Mouse (Mus musculus) midbrain, embryonic 15.5 days (tissue): ENCODE data around the gene Pitpnm3. TPM values are rescaled to one million over a fixed set of nuclear protein-coding genes. Genes with fewer than 3 reads are reported as not detected.
A peak's percentile ranks its signal among the peaks of the same experiment; 100 is the strongest.

ENCODE experiments used
- ATAC-seq: fragments of 200-750 bp; cut with Nextera tagmentation; replicated peaks from 2 replicates; pipeline ENCODE4 v1.8.0; 2017; ENCODE audit warnings: moderate TSS enrichment
- H3K27ac ChIP-seq: fragments of 300-500 bp; sonication (generic); 2 replicates; pipeline ENCODE4 v1.5.1; 2015; ENCODE audit warnings: mild to moderate bottlenecking, inconsistent platforms
- H3K27me3 ChIP-seq: fragments of 300-500 bp; sonication (generic); replicated peaks from 2 replicates; pipeline ENCODE4 v1.6.1; 2015; ENCODE audit warnings: inconsistent platforms
- H3K36me3 ChIP-seq: fragments of 300-500 bp; sonication (generic); replicated peaks from 2 replicates; pipeline ENCODE4 v1.6.1; 2015; ENCODE audit warnings: inconsistent platforms
- H3K4me1 ChIP-seq: fragments of 300-500 bp; sonication (generic); 2 replicates; pipeline ENCODE4 v1.6.1; 2015; ENCODE audit warnings: inconsistent platforms
- H3K4me2 ChIP-seq: fragments of 300-500 bp; sonication (generic); 2 replicates; pipeline ENCODE4 v1.6.1; 2015; ENCODE audit warnings: inconsistent platforms, mild to moderate bottlenecking, moderate library complexity
- H3K4me3 ChIP-seq: fragments of 300-500 bp; sonication (generic); 2 replicates; pipeline ENCODE4 v1.5.1; 2015; ENCODE audit warnings: mild to moderate bottlenecking, inconsistent platforms
- H3K9ac ChIP-seq: fragments of 300-500 bp; sonication (generic); 2 replicates; pipeline ENCODE4 v1.6.1; 2015; ENCODE audit warnings: mild to moderate bottlenecking, inconsistent platforms
- H3K9me3 ChIP-seq: fragments of 300-500 bp; sonication (generic); 2 replicates; pipeline ENCODE4 v1.6.1; 2016; ENCODE audit warnings: inconsistent platforms
- WGBS: fragments of 180-500 bp; shearing (Covaris S2); methylation state at CpG from one replicate; pipeline ENCODE4 v1.1.7; 2015; ENCODE audit warnings: mixed read lengths; 5-methylcytosine and 5-hydroxymethylcytosine counted together
- polyA plus RNA-seq: library from polyadenylated mRNA; unstranded; fragments of >200 nt; fragmentation: Nextera tagmentation; extraction: Ambion mirVana; gene quantifications from 2 replicates; pipeline ENCODE4 v1.2.1, GENCODE M21; 2015

The Pitpnm3 gene
- polyA plus RNA-seq, 1 experiment from 2014 or later, result 5.3 TPM

DNA sequence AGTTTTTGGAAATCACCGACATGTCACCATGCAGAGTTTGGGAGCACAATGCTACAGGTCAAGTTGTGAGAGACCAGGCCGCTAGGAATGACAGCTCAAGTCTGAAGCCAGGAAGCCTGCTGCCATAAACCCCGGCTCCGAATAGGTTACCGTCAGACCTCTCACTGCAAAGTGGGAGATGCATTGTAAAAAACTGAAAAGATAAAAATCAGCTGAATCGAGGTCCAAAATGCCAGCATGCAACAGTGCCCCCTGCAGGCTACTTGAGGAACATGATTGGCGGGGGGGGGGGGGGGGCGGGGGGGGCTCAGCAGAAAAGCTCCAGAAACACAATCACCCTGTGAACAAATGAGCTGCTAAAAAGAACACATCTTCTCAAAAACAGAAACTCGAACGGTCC is 112.0 kb downstream of the Pitpnm3 start:
- no peak overlapping the region for H3K9ac ChIP-seq
- H3K4me3 ChIP-seq, result no peak overlapping the region
- no peak for ATAC-seq
- H3K4me2 ChIP-seq, result no peak overlapping the region
- no peaks in the 10 kb centered on the region for H3K9me3 ChIP-seq
- WGBS, result 27% methylated on average over 10 of the region's 10 CpGs
- 0 out of 2 replicates have a peak overlapping the region, but pooled peaks have one; percentile 4 for H3K27ac ChIP-seq
- H3K4me1 ChIP-seq, result peaks cover 15% of the 10 kb centered on the region
- H3K36me3 ChIP-seq, result no peaks in the 10 kb centered on the region
- H3K27me3 ChIP-seq, result no peaks in the 10 kb centered on the region

DNA sequence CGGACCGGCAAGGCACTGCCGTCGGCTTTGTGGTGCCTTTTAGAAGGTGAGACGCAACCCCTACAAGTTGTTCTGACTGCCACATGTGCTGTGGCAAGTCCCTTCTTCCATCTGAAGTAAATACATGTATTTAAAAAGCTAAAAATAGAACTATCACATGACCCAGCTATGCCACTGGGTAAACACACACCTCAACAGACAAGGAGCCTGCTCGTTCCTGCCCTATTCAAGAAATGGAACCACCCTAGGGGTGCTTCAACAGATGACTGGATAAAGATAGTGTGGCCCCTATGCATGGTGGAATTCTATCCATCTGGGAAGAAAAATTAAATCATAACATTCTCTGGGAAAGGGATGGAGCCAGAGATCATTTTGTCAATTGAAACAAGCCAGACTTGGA is 112.8 kb downstream of the Pitpnm3 start:
- Histone ChIP-seq H3K27ac (no peak overlapping the region), H3K4me3 (no peak overlapping the region), H3K27me3 (no peaks in the 10 kb centered on the region), H3K9me3 (no peaks in the 10 kb centered on the region), H3K9ac (no peak overlapping the region), H3K4me1 (peaks cover 23% of the 10 kb centered on the region), H3K4me2 (no peak overlapping the region), H3K36me3 (no peaks in the 10 kb centered on the region)
- 82% methylated on average over 6 of the region's 6 CpGs for WGBS
- ATAC-seq, result no peak

DNA sequence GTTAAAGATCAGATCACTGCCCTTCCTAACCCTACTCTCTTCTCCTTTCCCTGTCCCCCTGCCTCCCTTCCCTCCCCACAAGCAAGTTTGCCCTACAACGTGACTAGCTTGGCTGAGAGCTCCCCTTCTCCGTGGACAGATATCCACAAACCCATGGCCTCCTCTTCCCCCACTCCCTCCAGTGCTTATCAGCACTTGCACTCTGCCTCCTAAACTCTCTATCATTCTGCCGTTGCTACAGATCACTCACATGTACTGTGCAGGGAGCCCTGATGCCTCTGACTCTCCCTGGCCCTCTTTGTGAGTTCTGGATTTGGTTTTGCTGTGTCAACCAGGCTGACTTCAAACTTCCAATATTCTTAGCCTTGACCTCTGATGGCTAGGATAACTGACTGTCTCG is 114.6 kb downstream of the Pitpnm3 start:
- no peak overlapping the region for H3K4me2 ChIP-seq
- H3K9me3 ChIP-seq, result no peaks in the 10 kb centered on the region
- no peak overlapping the region for H3K4me3 ChIP-seq
- H3K9ac ChIP-seq, result no peak overlapping the region
- no peak for ATAC-seq
- WGBS, result 85% methylated on average over 4 of the region's 4 CpGs
- peaks cover 31% of the 10 kb centered on the region for H3K4me1 ChIP-seq
- no peaks in the 10 kb centered on the region for H3K27me3 ChIP-seq
- no peaks in the 10 kb centered on the region for H3K36me3 ChIP-seq
- H3K27ac ChIP-seq, result no peak overlapping the region

DNA sequence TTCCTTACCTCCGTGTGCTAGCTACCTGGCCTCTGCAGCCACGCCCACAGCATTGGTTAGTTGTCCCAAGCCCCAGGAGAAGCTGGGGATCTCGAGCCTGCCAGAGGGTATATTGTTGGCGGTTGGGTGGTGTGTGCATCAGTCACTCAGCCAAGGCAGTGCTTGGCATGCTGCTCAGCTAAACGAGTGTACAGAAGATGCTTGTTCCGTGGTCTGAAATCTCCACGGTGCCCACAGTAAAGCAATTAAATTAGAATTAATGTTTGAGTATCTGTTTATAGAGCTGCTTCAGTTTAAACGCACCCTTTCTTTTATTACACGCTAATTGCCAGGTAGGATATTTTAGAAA is 118.4 kb downstream of the Pitpnm3 start:
- 64% methylated on average over 9 of the region's 9 CpGs for WGBS
- ATAC-seq, result no peak
- no peaks in the 10 kb centered on the region for H3K36me3 ChIP-seq
- no peak overlapping the region for H3K9ac ChIP-seq
- H3K9me3 ChIP-seq, result no peaks in the 10 kb centered on the region
- H3K27ac ChIP-seq, result no peak overlapping the region
- H3K4me2 ChIP-seq, result no peak overlapping the region
- H3K4me3 ChIP-seq, result no peak overlapping the region
- no peaks in the 10 kb centered on the region for H3K27me3 ChIP-seq
- peaks cover 17% of the 10 kb centered on the region for H3K4me1 ChIP-seq

DNA sequence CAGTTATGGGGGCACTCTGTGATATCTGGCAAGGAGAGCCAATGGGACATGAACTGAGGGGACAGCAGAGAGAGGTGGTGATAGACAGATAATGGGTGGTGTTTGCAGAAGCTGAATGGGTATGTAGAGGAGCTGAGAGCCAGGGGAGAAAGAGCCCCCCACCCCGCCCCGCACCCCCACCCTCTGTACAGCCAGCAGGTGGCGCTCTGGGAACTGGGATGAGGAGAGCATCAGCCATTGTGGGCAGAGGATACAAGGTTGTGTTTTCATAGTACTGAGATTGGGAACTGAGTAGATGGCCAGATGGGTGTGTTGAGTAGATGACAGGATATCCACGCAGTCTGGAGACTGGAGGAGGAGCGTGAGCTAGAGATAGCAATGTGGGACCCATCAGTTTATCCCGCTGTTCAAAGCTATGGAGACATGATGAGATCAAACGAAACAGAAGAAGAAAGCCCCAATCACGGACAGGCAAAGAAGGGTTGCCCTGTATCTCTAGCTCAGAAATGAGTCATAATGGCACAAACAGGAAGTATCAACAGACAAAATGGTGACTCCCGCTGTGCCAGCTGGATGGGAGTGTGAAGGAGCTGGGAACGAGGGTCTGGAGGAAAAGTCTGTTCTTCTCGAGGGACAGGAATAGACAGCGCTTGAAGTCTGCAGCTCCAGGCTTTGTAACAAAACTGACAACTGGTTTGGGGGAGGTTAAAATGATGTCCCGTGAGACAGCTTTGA is 118.9 kb downstream of the Pitpnm3 start:
- ATAC-seq, result no peak
- no peaks in the 10 kb centered on the region for H3K9me3 ChIP-seq
- no peak overlapping the region for H3K27ac ChIP-seq
- H3K4me3 ChIP-seq, result no peak overlapping the region
- no peak overlapping the region for H3K4me2 ChIP-seq
- WGBS, result 81% methylated on average over 13 of the region's 13 CpGs
- H3K9ac ChIP-seq, result no peak overlapping the region
- no peaks in the 10 kb centered on the region for H3K27me3 ChIP-seq
- peaks cover 21% of the 10 kb centered on the region for H3K4me1 ChIP-seq
- H3K36me3 ChIP-seq, result no peaks in the 10 kb centered on the region

DNA sequence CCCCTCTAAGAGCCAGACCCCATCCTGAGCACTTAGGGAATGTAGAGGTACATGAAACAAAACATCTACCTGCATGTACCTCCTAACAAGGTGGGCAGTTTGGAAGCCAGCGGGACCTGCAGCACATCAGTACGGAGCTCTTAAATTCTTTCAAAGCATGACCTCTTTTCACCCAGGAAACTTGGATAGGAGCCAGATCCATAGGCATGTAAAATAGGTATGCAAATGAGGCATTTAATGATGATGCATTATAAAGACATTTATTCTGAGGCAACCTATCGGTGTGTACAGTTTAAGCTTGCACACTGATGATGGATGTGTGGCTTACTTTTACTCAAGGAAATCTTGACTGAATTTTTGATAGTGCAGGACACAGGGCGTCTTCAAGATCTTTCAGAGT is 120.9 kb downstream of the Pitpnm3 start:
- H3K4me2 ChIP-seq, result no peak overlapping the region
- H3K9me3 ChIP-seq, result no peaks in the 10 kb centered on the region
- H3K4me3 ChIP-seq, result no peak overlapping the region
- H3K4me1 ChIP-seq, result peaks cover 39% of the 10 kb centered on the region
- no peak for ATAC-seq
- no peaks in the 10 kb centered on the region for H3K27me3 ChIP-seq
- H3K9ac ChIP-seq, result no peak overlapping the region
- 57% methylated on average over 4 of the region's 4 CpGs for WGBS
- no peaks in the 10 kb centered on the region for H3K36me3 ChIP-seq
- H3K27ac ChIP-seq, result no peak overlapping the region

DNA sequence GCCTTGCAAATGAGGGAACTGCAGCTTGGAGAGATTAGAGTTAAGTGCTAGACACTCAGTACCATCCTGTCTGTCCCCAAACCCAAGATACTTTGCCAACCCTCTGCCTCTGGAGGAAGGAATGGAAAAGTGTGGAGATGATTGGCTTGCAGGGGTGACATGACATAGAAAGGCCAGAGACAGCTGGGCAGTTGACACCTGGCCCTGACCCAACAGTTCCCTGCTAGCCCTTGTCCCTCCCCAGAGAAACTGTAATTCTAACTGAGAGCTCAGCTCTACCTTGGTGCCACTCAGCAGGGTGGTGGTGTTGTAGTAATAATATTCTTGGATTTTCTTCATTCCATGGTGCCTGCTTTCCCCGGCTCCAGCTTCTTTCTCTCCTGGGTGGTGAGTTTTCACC is 123.6 kb downstream of the Pitpnm3 start:
- ATAC-seq, result no peak
- no peak overlapping the region; the same call in 1 of the 2 replicates for H3K4me2 ChIP-seq
- H3K27me3 ChIP-seq, result no peaks in the 10 kb centered on the region
- WGBS, result 55% methylated on average over 1 of the region's 1 CpGs
- no peaks in the 10 kb centered on the region for H3K36me3 ChIP-seq
- no peaks in the 10 kb centered on the region for H3K9me3 ChIP-seq
- no peak overlapping the region for H3K9ac ChIP-seq
- no peak overlapping the region for H3K4me3 ChIP-seq
- peak overlapping the region; percentile 76 for H3K27ac ChIP-seq
- H3K4me1 ChIP-seq, result peaks cover 23% of the 10 kb centered on the region

DNA sequence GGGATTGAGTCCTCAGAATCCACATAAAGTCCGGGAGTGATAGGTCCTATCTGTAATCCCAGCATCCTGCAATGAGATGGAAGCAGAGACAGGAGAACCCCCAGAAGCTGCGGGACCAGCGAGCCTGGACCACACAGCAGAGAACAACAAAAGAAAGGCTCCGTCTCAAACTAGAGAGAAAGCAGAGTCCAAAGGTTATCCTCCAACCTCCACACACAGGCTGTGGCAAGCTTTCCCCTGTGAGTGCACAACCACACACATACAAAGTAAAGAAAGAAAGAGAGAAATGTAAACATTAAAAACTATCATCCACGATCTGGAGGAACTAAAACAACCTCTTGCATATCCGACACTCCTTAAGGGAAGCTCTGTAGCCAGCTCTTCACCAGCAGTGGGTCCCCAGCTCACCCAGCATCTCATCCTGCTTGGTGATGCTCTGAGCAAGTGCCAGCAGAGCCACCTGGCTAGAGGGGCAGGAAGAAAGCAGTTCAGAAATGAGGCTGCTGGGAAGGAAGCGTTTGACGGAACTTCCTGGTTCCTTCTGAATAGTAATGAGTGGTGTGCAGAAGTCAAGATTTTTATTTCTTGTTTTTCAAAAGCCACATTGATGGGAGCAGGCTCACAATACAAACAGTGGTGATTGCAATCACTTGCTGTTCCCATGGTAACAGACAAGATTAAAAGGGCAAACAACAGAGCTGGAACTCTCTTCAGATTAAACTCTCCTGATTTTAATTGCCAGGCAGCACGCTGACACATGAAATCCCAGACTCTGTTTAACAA is 124.4 kb downstream of the Pitpnm3 start:
- peak overlapping the region; percentile 9; the same call in 1 of the 2 replicates for H3K9ac ChIP-seq
- 29% methylated on average over 9 of the region's 9 CpGs for WGBS

DNA sequence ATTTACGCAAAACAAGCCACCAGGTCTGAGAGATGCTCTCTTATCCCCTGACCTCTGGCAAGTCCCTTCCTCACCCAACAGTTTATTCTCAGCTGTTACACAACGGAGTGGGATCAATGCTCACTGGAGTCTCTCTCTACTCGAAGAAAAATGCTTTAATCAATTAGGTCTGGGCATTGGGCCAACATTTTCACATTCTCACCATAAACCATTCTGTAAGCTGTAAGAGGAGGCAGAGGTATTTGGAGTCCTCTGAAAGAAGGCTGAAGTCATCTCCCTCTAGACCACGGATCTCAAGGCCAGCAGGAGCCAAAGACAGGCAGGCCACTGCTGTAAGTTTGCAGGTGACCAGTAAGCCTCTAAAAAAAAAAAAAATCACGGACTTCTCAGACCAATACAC is 125.2 kb downstream of the Pitpnm3 start:
- Histone ChIP-seq H3K4me1 (peaks cover 22% of the 10 kb centered on the region), H3K27me3 (no peaks in the 10 kb centered on the region), H3K9ac (no peak overlapping the region), H3K36me3 (no peaks in the 10 kb centered on the region), H3K9me3 (no peaks in the 10 kb centered on the region), H3K4me3 (no peak overlapping the region), H3K27ac (peak overlapping the region; percentile 76), H3K4me2 (no peak overlapping the region)
- no peak for ATAC-seq
- WGBS, result 38% methylated on average over 5 of the region's 5 CpGs

More for the DNA sequence above, 124.4 kb downstream of the Pitpnm3 start:
- no peaks in the 10 kb centered on the region for H3K9me3 ChIP-seq
- H3K27me3 ChIP-seq, result no peaks in the 10 kb centered on the region
- no peaks in the 10 kb centered on the region for H3K36me3 ChIP-seq
- peak overlapping the region; percentile 25 for H3K4me2 ChIP-seq
- H3K4me1 ChIP-seq, result peaks cover 22% of the 10 kb centered on the region
- H3K4me3 ChIP-seq, result no peak overlapping the region
- H3K27ac ChIP-seq, result peak overlapping the region; percentile 76
- ATAC-seq, result no peak; the same call in 1 of the 2 replicates

DNA sequence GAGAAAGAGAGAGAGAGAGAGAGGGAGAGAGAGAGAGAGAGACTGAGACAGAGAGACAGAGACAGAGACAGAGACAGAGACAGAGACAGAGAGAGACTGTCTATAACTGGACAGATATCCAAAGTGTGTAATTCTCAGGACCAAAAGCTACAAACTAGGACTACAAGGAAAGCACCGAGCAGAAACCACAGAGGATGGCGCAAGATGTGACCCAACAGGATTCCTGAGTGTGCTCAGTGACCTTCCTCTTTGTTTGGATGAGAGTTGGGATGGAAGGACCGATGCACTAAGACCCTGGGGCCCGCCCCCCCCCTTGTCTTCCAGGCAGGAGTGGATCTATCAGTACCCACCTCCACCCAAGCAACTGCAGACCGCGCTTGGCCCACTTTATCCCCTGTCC is 130.0 kb downstream of the Pitpnm3 start:
- H3K27me3 ChIP-seq, result no peaks in the 10 kb centered on the region
- no peaks in the 10 kb centered on the region for H3K36me3 ChIP-seq
- H3K4me3 ChIP-seq, result no peak overlapping the region
- H3K9ac ChIP-seq, result no peak overlapping the region
- H3K9me3 ChIP-seq, result no peaks in the 10 kb centered on the region
- peaks cover 7% of the 10 kb centered on the region for H3K4me1 ChIP-seq
- no peak for ATAC-seq
- no peak overlapping the region for H3K27ac ChIP-seq
- WGBS, result 79% methylated on average over 6 of the region's 6 CpGs
- H3K4me2 ChIP-seq, result no peak overlapping the region

DNA sequence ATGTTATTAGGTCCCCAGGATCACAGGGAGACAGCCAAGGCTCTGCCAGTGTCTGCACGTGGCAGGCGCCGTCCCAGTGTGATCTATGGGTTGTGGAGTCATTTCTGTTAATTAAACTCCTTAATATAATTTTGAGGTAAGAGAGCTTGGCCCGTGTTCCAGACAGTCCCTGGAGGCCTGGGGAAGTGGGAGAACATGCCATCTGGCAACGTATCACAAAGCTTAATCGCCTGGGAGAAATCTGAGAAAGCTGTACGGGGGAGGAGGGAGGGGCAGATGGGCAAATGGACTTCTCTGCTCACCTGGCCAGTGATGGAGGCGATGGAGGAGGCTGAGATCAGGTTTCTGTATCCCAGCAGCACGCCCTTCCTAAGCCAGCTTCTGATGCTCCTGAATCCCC is 132.4 kb downstream of the Pitpnm3 start:
- WGBS, result 49% methylated on average over 9 of the region's 9 CpGs
- Histone ChIP-seq H3K27ac (no peak overlapping the region), H3K4me3 (no peak overlapping the region), H3K27me3 (no peaks in the 10 kb centered on the region), H3K9me3 (no peaks in the 10 kb centered on the region), H3K36me3 (no peaks in the 10 kb centered on the region), H3K4me2 (no peak overlapping the region), H3K9ac (no peak overlapping the region), H3K4me1 (no peaks in the 10 kb centered on the region)
- no peak for ATAC-seq

DNA sequence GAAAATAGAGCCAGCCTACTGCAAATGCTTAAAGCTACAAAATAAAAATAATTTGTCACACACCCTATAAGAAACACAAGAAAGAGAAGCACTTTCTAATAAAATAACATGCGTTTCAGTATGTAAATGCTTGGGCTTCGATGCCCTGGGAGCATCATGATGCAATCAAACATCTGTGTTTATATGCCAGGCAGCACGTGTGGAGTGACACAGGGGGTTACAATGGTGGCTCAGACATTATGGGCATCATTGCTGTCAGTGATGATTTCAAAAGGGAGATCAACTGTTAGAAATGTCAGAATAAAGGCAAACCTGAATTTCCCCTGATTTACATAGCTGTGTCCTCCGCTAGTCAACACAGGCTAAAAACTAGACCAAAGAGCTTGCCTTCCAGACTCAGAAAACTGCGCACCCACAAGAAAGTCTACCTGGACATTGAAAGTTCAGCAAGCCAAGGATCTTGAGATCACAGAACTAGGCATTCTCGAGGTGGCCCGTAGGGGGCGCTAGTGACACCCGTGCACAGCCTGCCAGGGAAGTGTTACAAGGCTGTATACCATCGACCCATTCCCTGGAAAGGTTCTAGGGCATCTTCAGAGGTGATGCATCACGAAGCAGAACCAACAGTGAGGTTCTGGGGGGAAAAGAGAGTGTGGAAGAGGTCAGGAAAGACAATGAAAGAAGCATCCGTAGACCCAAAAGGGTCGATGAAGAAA is 133.3 kb downstream of the Pitpnm3 start:
- Histone ChIP-seq H3K27ac (no peak overlapping the region), H3K4me2 (no peak overlapping the region), H3K36me3 (no peaks in the 10 kb centered on the region), H3K27me3 (no peaks in the 10 kb centered on the region), H3K4me1 (0 out of 2 replicates have a peak, but pooled peaks cover under 1% of the 10 kb centered on the region), H3K4me3 (no peak overlapping the region), H3K9me3 (no peaks in the 10 kb centered on the region), H3K9ac (no peak overlapping the region)
- no peak for ATAC-seq
- WGBS, result 50% methylated on average over 13 of the region's 13 CpGs
